Mouse (Mus musculus) liver (tissue): ENCODE results near the gene Mrps33.

Experiments
- DNase-seq: peaks from one replicate; pipeline ENCODE4 v3.0.0-alpha.2; 2020; ENCODE audit warnings: mixed read lengths

Mrps33 gene

GRCm38 (mm10) chr6:39810612-39811116 is at the start of gene Mrps33:
Gene Mrps33 (minus strand): TSS chr6:39810988.
- peak; percentile 97 for DNase-seq

DNA sequence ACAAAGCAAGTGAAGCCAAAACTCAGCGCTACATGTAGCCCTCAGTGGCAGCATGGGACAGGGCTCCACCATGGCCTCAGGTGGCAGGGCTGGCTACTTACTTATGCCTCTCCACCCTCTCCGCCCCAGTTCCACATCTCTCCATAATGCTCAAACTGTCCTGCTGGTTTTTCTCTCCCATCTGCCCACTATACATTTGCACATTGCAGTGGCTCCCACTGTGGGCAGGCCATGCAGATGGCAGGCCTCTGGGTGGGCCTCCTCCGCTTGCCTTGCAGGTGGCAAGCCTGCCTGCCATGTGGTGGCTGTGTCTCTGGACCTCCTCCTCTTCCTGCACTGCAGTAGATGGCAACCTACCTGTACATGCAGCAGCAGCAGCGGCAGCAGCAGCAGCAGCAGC is 38.9 kb upstream of the Mrps33 start:
- no peak for DNase-seq

GRCm38 (mm10) chr6:39848766-39849165 is 38.0 kb upstream of the Mrps33 start:
- no peak for DNase-seq

GRCm38 (mm10) chr6:39847538-39847937 is 36.8 kb upstream of the Mrps33 start:
- no peak for DNase-seq

GRCm38 (mm10) chr6:39843698-39844342 is 33.0 kb upstream of the Mrps33 start:
- DNase-seq = no peak

DNA sequence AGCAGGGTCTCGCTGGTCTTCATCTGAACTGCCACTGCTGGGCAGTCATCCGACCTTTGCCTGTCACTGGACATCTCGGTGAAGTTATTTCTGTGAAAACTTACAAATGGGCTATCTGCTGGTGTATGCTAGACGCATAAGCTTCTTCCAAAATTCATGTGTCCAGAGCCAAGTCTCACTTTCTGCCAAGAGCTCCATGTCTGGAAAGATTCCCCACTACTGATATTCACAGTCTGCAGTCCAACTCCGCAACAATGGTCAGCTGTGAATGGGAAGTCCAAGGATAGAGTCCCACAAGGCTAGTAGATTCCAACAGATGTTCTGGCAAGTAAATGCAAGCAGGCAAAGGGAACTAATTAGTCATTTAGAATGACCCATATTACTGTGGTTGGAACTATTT is 17.9 kb upstream of the Mrps33 start:
- DNase-seq = no peak

DNA sequence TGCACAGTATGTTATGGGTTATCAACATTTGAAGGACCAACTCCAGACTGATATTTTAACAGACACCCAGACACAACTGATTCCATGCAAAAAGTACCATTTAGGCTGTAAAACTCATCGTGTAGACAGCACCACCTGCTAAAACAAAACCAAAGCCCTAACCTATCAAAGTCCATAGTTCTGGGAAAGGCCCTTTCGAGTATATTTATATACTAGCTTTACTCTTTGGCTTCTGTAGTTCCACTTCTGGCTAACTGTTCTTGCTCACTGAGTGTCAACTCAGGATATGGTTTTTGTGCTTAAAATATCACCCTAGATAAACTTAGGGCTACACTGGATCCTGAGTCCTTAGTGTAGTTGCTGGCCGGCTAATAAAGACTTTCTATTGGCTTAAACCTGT is 10.5 kb upstream of the Mrps33 start:
- DNase-seq = no peak

DNA sequence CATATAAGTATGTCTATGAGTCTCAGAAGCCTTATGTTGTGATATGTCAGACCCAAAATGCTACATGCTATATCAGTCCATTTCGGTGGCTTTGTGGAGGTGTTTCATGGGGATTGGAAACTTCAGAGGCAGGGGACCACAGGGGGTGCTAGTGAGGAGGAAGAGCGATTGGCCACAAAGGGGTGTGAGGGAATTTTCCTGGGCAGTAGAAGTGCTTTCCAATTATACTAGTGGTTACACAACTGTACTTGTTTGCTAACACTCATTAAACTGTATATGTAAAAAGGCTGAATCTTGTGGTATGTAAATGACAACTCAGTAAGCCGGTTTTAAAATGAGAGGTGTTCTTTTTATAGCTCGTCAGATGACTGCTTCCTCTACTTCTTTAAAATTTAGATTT is 8.1 kb upstream of the Mrps33 start:
- no peak for DNase-seq

- no peak for DNase-seq
These were observed 2.3 kb downstream of the Mrps33 start for GRCm38 (mm10) chr6:39808511-39808910.

DNA sequence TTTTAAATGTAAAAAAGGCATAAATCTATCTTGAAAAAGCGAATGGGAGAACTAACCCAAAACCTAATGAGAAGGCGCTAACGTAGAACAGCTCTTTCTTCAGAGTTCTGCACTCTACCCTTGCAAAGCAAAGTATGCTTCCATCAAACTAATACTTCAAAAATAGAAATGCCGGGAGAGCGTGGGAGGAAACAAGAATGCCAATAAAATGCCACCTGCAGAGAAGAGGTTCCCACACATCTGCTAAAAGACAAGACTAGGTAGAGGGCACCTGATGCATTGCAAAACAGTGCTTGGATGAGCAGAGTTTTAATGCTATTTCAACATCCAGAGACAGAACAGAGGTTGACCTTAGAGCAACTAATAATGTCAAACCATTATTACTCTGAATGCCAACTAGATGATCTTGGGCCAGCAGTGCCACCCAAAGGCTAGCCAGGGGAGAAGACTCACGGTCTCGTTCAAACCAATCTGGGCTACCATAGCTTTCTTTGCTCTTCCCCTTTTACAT is 3.7 kb downstream of the Mrps33 start:
- DNase-seq = no peak

GRCm38 (mm10) chr6:39806336-39806735 is 4.5 kb downstream of the Mrps33 start:
- no peak for DNase-seq

DNA sequence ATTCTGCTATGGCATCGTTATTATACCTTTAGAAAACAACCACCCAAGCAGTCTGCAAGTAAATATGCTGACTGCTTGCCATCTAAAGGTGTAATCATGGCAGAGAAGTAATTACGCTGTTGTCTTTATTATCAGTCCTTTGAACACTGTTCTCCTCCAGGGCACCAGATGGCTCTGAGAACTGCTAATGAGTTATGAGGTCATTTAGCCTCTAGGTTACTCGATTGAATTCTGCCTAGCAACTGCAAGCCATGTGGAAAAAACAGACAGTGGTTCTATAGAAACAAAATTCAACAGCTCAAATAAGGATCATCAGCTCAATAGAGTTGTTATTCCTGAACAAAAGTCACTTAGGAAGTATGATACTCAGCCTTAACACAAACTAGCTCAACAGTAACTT is 4.9 kb downstream of the Mrps33 start:
- no peak for DNase-seq

DNA sequence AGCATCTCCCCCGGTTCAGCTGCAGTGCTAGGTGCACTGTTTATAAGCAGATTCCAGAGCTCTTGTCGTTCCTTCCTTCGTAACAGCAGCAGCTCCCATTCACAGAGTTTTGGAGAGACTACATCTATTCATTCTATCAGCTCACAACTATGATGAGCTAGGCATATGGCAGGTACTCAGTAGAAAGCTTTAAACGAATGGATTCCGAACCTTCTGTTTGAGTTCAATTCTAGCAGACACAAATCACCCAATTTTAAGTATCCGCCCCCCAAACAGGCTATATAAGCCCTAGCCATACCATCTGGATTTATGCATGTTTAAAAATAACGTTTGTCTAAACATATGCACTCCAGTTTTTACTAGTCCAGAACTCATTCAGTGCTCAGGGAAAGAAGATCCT is 9.8 kb downstream of the Mrps33 start:
- DNase-seq = no peak

GRCm38 (mm10) chr6:39797076-39797475 is 13.7 kb downstream of the Mrps33 start:
- DNase-seq = no peak

GRCm38 (mm10) chr6:39796150-39796549 is 14.6 kb downstream of the Mrps33 start:
- no peak for DNase-seq

- no peak for DNase-seq
These were observed 19.0 kb downstream of the Mrps33 start for GRCm38 (mm10) chr6:39791806-39792205.

GRCm38 (mm10) chr6:39788408-39788807 is 22.4 kb downstream of the Mrps33 start:
- DNase-seq = no peak

GRCm38 (mm10) chr6:39787783-39788182 is 23.0 kb downstream of the Mrps33 start:
- DNase-seq = no peak

GRCm38 (mm10) chr6:39785944-39786343 is 24.8 kb downstream of the Mrps33 start:
- no peak for DNase-seq

DNA sequence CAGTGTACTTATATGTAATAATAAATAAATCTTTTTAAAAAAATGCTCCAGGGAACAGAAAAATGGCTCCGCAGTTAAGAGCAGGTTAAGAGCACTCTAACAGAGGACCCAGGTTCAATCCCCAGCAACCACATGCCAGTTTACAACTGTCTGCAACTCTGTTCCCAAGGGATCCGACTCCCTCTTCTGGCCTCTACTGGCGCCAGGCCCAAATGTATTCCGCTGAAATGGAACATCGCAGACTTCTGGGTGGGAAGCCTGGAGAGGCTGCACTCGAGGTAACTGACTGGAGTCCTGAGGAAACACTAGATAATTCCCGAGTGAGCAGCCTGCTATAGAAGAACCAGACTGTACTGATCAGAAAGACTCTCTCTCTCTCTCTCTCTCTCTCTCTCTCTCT is 27.3 kb downstream of the Mrps33 start:
- DNase-seq = no peak

DNA sequence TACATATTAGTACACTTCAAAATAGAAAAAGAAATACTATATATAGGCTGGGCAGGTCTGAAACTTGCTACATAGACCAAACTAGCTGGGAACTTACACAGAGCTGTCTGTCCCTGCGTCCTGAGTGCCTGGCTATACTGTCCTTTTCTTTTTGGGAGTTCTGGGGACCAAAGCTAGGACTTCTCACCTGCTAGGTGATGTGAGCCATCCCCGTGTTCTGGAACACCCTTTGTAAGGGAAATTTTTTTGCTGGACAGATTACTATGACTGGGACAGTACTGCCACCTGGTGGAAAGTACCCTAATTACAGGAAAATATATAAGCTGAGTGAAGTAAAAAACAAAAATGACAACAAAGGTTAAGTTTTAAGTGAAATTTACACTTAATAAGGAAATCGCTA is 28.2 kb downstream of the Mrps33 start:
- no peak for DNase-seq

- DNase-seq = peak; percentile 14
These were observed 28.8 kb downstream of the Mrps33 start for GRCm38 (mm10) chr6:39781766-39782530.

DNA sequence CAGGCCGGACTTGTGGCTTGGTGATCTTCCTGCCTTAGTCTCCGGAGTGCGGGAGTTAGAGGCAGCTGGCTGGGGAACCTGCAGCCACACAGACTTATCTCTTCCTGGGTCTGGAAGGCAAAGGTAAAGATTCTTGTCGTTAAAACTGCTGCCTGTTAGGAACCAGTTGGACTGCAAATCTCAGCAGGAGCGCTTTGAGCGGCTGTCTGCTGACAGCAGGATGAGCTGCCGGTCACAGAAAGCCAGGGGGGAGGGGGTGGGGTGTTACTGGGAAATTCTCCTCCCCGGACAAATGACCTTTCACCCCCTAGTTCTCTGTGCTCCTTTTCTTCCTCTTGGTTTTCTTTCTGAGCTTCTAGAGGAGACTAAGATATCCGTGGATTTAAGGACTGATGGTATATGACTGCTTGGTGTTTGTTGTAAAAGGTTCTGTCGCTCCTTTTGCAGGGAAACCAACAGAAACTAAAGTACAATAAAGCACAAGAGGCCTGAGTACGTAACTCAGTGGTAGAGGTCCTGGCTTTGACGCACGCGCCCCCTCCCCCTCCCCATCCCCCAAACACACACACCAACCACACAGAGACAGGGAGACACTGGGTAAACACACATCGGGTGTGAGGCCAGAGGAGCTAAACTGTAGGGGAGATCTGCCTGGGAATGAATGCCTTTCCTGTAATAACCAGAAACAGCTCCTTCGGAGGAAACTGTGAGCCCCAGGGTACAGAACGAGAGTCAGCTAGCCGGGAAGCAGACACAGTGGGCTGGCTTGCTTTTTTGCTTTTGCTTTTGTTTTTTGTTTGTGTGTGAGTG is 29.7 kb downstream of the Mrps33 start:
- DNase-seq = peak; percentile 51
